Mouse (Mus musculus): ENCODE data around the gene Itgam. TPM values are rescaled to one million over a fixed set of nuclear protein-coding genes. Genes with fewer than 3 reads are reported as not detected.

Itgam gene
- polyA plus RNA-seq, 1 experiment from 2014 or later, result 1.1 TPM

- ATAC-seq, result no peak
- Histone ChIP-seq H3K4me2 (ENCODE audit: low read length) (no peak overlapping the region), H3K36me3 (ENCODE audit: control insufficient read depth, insufficient read depth) (no peaks in the 10 kb centered on the region), H3K9ac (replicated peaks; ENCODE audit: low read depth, low read length) (no peak overlapping the region), H3K27me3 (replicated peaks; ENCODE audit: control insufficient read depth, insufficient read depth, low read length) (no peaks in the 10 kb centered on the region), H3K9me3 (ENCODE audit: control insufficient read depth, low read length) (no peaks in the 10 kb centered on the region), H3K27ac (ENCODE audit: low read length) (no peak overlapping the region), H3K4me1 (replicated peaks; ENCODE audit: control insufficient read depth, insufficient read depth, low read length) (no peaks in the 10 kb centered on the region), H3K4me3 (replicated peaks; ENCODE audit: low read length) (no peak overlapping the region)
- WGBS, result 95% methylated on average over 11 of the region's 11 CpGs
These were observed 52.1 kb downstream of the Itgam start for GRCm38 (mm10) chr7:128114371-128115105.

DNA sequence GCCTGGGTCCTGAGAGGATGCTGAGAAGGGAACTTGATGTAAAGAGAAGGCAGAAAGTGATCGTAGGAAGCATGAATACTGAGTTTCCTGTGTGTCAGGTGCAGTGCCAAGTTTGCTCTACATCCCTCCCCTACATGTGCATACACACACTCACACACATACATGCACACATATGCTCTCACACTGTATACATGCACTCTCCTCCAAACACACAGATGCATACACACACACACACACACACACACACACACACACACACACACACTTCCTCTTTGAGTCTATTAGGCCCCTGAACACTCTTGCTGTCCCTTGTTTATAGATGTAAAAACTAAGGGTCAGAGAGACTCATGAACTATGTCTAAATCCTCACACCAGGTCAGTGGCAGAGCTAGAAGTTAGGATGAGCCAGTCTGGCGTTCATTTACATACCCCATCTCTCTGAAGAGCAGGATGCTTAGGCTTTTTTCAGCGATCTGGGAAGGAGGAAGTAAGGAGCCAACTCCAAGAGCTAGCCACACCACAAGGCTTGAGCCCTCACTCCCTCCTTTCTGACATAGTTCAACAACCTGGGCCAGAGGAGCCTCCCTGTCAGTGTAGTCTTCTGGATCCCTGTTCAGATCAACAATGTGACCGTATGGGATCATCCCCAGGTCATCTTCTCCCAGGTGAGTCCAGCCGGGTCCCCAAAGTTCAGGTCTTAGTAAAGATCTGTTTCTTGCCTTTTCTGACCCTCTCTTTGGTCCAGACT lies 52.9 kb downstream of the Itgam start:
- Histone ChIP-seq H3K4me3 (replicated peaks; ENCODE audit: low read length) (no peak overlapping the region), H3K9ac (replicated peaks; ENCODE audit: low read depth, low read length) (no peak overlapping the region), H3K9me3 (ENCODE audit: control insufficient read depth, low read length) (no peaks in the 10 kb centered on the region), H3K27me3 (replicated peaks; ENCODE audit: control insufficient read depth, insufficient read depth, low read length) (no peaks in the 10 kb centered on the region), H3K4me1 (replicated peaks; ENCODE audit: control insufficient read depth, insufficient read depth, low read length) (no peaks in the 10 kb centered on the region), H3K36me3 (ENCODE audit: control insufficient read depth, insufficient read depth) (no peaks in the 10 kb centered on the region), H3K27ac (ENCODE audit: low read length) (no peak overlapping the region), H3K4me2 (ENCODE audit: low read length) (no peak overlapping the region)
- no peak for ATAC-seq
- 80% methylated on average over 5 of the region's 5 CpGs for WGBS

DNA sequence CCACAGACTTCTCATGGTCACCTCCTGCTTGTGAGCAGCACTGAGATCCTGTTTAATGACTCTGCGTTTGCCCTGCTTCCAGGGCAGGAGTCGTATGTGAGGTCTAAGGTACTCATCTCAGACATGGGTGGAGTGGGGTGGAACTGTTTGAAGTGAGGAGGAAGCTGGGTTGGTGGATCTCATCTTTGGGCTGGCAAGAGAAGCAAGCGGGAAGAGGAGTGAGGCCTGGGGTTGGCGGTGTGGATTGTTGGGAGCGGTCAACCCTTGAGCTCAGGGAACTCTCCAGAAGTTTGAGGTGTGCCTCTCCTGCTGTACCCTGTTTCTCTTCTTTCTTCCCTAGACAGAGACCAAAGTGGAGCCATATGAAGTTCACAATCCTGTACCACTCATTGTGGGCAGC lies 54.0 kb downstream of the Itgam start:
- Histone ChIP-seq H3K27ac (ENCODE audit: low read length) (no peak overlapping the region), H3K4me3 (replicated peaks; ENCODE audit: low read length) (no peak overlapping the region), H3K27me3 (replicated peaks; ENCODE audit: control insufficient read depth, insufficient read depth, low read length) (no peaks in the 10 kb centered on the region), H3K9ac (replicated peaks; ENCODE audit: low read depth, low read length) (no peak overlapping the region), H3K9me3 (ENCODE audit: control insufficient read depth, low read length) (no peaks in the 10 kb centered on the region), H3K36me3 (ENCODE audit: control insufficient read depth, insufficient read depth) (no peaks in the 10 kb centered on the region), H3K4me2 (ENCODE audit: low read length) (no peak overlapping the region), H3K4me1 (replicated peaks; ENCODE audit: control insufficient read depth, insufficient read depth, low read length) (no peaks in the 10 kb centered on the region)
- WGBS, result 90% methylated on average over 5 of the region's 5 CpGs
- no peak for ATAC-seq

GRCm38 (mm10) chr7:128119726-128120490 lies 57.5 kb downstream of the Itgam start:
- 80% methylated on average over 6 of the region's 6 CpGs for WGBS
- ATAC-seq, result no peak
- Histone ChIP-seq H3K4me3 (replicated peaks; ENCODE audit: low read length) (no peak overlapping the region), H3K4me1 (replicated peaks; ENCODE audit: control insufficient read depth, insufficient read depth, low read length) (no peaks in the 10 kb centered on the region), H3K9me3 (ENCODE audit: control insufficient read depth, low read length) (no peaks in the 10 kb centered on the region), H3K27ac (ENCODE audit: low read length) (no peak overlapping the region), H3K36me3 (ENCODE audit: control insufficient read depth, insufficient read depth) (no peaks in the 10 kb centered on the region), H3K4me2 (ENCODE audit: low read length) (no peak overlapping the region), H3K27me3 (replicated peaks; ENCODE audit: control insufficient read depth, insufficient read depth, low read length) (no peaks in the 10 kb centered on the region), H3K9ac (replicated peaks; ENCODE audit: low read depth, low read length) (no peak overlapping the region)

DNA sequence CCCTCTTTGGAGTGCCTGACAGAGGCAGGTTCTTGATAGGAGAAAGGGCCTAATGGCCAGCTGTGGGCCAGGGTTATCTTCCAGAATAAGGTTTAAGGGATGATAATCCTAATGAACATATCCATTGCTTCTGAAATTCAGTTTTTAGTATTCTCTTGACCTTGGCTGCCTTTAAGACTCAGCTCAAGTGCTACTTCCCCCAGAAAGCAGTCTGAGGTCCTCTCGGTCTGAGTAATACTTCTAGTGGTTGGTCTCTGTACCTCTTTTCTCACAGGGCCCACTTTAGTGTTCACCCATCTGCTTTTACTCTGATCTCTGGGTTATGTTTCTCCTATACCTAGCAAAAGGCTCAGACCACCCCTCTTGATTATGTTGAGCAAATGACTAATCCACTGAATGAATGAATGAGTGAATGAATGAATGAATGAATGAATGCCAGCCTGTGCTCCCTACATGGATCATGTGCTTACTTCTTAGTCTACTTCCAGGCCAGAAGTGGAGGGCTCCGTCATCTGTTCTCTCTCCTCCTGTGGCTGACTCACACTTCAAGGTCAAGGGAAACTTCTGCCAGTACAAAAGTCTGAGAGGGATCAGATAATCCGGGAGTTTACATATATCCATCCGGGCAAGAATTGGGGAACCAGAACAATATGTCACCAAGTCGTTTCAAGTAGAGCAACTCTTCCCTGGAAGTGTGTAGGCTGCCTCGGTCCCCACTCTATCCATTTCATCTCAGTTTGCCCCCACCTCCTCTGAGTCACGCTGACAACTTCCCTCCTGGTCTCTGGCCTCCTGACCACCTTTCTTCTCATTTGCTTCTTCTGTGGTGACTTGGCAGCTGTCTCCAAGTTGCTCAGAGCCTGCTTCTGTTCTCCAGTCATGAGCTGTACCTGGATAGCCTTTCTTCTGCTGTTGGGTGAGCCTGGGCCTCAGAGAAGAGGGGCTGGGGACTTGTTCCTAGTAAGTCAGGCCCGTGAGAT lies 66.6 kb downstream of the Itgam start, which contains the start of gene Itgax:
Gene Itgax, plus strand, starts transcription at position 807 of the 980 bp plus-strand sequence.
- no peak within 1 kb of the TSS for H3K4me2 ChIP-seq (ENCODE audit: low read length)
- 87% methylated on average over 8 of the region's 8 CpGs for WGBS
- no peaks in the 10 kb centered on the region for H3K36me3 ChIP-seq (ENCODE audit: control insufficient read depth, insufficient read depth)
- H3K27me3 ChIP-seq (replicated peaks; ENCODE audit: control insufficient read depth, insufficient read depth, low read length), result no peaks in the 10 kb centered on the region
- H3K4me3 ChIP-seq (replicated peaks; ENCODE audit: low read length), result no peak within 1 kb of the TSS
- H3K4me1 ChIP-seq (replicated peaks; ENCODE audit: control insufficient read depth, insufficient read depth, low read length), result no peaks in the 10 kb centered on the region
- no peak for ATAC-seq
- H3K27ac ChIP-seq (ENCODE audit: low read length), result no peak within 1 kb of the TSS
- H3K9ac ChIP-seq (replicated peaks; ENCODE audit: low read depth, low read length), result no peak within 1 kb of the TSS
- H3K9me3 ChIP-seq (ENCODE audit: control insufficient read depth, low read length), result no peaks in the 10 kb centered on the region

DNA sequence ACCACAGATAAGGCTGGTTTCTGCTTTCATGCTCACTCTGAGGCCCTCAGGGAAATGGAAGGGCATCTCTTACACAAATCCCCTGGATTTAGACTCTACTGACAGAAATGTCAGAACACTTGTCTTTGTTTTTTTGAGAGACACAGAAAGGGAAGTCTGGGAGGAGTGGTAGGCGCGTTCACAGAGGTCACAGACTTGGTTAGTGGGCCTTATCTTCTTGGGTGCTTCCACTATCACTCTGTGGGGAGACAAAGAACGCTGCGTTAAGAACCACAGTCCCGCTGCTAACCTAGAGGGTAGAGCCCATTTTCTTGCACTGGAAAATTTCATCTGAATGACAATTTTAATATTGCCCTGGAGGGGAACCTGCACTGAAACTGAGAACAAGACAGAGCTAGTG lies 69.7 kb downstream of the Itgam start:
- no peaks in the 10 kb centered on the region for H3K27me3 ChIP-seq (replicated peaks; ENCODE audit: control insufficient read depth, insufficient read depth, low read length)
- no peak overlapping the region for H3K9ac ChIP-seq (replicated peaks; ENCODE audit: low read depth, low read length)
- H3K4me1 ChIP-seq (replicated peaks; ENCODE audit: control insufficient read depth, insufficient read depth, low read length), result no peaks in the 10 kb centered on the region
- ATAC-seq, result no peak
- no peak overlapping the region for H3K4me2 ChIP-seq (ENCODE audit: low read length)
- H3K4me3 ChIP-seq (replicated peaks; ENCODE audit: low read length), result no peak overlapping the region
- H3K27ac ChIP-seq (ENCODE audit: low read length), result no peak overlapping the region
- no peaks in the 10 kb centered on the region for H3K9me3 ChIP-seq (ENCODE audit: control insufficient read depth, low read length)
- WGBS, result 93% methylated on average over 5 of the region's 5 CpGs
- no peaks in the 10 kb centered on the region for H3K36me3 ChIP-seq (ENCODE audit: control insufficient read depth, insufficient read depth)

DNA sequence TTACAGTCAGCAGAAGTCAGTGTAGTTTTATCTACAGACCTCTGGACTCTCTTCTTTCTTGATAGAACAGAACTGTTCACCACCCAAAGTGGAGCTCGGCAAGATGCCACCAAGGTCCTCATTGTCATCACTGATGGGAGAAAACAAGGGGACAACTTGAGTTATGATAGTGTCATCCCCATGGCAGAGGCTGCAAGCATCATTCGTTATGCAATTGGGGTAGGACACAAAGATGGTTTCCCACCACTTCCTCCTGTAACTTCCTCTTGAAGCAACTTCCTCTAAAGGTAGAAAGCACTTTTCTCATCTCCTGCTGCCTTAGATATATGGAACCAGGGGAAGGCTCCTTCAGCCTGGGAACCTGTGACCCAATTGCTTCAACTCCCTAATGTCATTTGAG lies 71.2 kb downstream of the Itgam start:
- no peaks in the 10 kb centered on the region for H3K9me3 ChIP-seq (ENCODE audit: control insufficient read depth, low read length)
- H3K4me2 ChIP-seq (ENCODE audit: low read length), result no peak overlapping the region
- H3K4me3 ChIP-seq (replicated peaks; ENCODE audit: low read length), result no peak overlapping the region
- H3K27ac ChIP-seq (ENCODE audit: low read length), result no peak overlapping the region
- H3K4me1 ChIP-seq (replicated peaks; ENCODE audit: control insufficient read depth, insufficient read depth, low read length), result no peaks in the 10 kb centered on the region
- no peak for ATAC-seq
- H3K27me3 ChIP-seq (replicated peaks; ENCODE audit: control insufficient read depth, insufficient read depth, low read length), result no peaks in the 10 kb centered on the region
- 86% methylated on average over 2 of the region's 2 CpGs for WGBS
- no peaks in the 10 kb centered on the region for H3K36me3 ChIP-seq (ENCODE audit: control insufficient read depth, insufficient read depth)
- no peak overlapping the region for H3K9ac ChIP-seq (replicated peaks; ENCODE audit: low read depth, low read length)

GRCm38 (mm10) chr7:128136927-128137326 lies 74.5 kb downstream of the Itgam start:
- Histone ChIP-seq H3K4me3 (replicated peaks; ENCODE audit: low read length) (no peak overlapping the region), H3K27ac (ENCODE audit: low read length) (no peak overlapping the region), H3K36me3 (ENCODE audit: control insufficient read depth, insufficient read depth) (no peaks in the 10 kb centered on the region), H3K27me3 (replicated peaks; ENCODE audit: control insufficient read depth, insufficient read depth, low read length) (no peaks in the 10 kb centered on the region), H3K9me3 (ENCODE audit: control insufficient read depth, low read length) (no peaks in the 10 kb centered on the region), H3K4me1 (replicated peaks; ENCODE audit: control insufficient read depth, insufficient read depth, low read length) (no peaks in the 10 kb centered on the region), H3K9ac (replicated peaks; ENCODE audit: low read depth, low read length) (no peak overlapping the region), H3K4me2 (ENCODE audit: low read length) (no peak overlapping the region)
- 59% methylated on average over 4 of the region's 4 CpGs for WGBS
- no peak for ATAC-seq
